Mouse (Mus musculus) C2C12 (cell line): ENCODE data around the gene Pdss2.

Source experiments
- CEBPB ChIP-seq: IDR thresholded peaks from one replicate; pipeline ENCODE4 v1.6.1; 2011; ENCODE audit warnings: low read depth, mild to moderate bottlenecking, control low read depth, moderate library complexity
- CTCF ChIP-seq: IDR thresholded peaks from one replicate; pipeline ENCODE4 v1.5.1; 2011; ENCODE audit not compliant: control insufficient read depth, insufficient read depth, insufficient read length
- MAX ChIP-seq: IDR thresholded peaks from one replicate; pipeline ENCODE4 v1.6.1; 2011; ENCODE audit warnings: mild to moderate bottlenecking, control low read depth
- MYOG ChIP-seq: IDR thresholded peaks from one replicate; pipeline ENCODE4 v1.6.1; 2011; ENCODE audit not compliant: control insufficient read depth, insufficient read length; ENCODE audit errors: extremely low read depth

DNA sequence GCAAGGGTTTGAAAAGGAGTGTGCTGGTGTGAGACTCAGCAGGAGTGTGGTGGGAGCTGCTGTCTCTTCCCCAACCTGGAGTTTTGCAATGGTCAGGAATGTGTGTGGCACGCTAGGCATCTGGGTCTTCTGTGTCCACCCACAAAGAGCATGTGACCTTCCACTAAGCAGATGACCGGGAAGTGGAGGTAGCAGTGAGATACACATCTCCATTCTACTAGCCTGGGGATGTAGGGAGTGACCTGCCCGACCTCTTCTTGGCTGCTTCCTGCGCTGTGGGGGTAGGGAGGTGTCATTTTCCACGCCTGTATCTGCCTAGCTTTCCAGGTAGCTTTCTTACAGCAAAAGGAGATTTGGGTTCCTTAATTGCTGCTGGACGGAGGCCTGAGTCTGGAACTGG lies 268.3 kb downstream of the Pdss2 start:
- TF ChIP-seq CTCF: no peak
- TF ChIP-seq MAX: no peak
- TF ChIP-seq MYOG: no peak
- TF ChIP-seq CEBPB: no peak
